Mouse (Mus musculus): ENCODE results near the gene Gpx1. TPM values are rescaled to one million over a fixed set of nuclear protein-coding genes. Genes with fewer than 3 reads are reported as not detected.

Gene Gpx1
- total RNA-seq, 2 experiments from 2014 or later = 424 to 480 TPM

Other genes starting within 250 kb of the Gpx1 start
- gene Apeh, start 244.3 kb upstream of the Gpx1 start, total RNA-seq (2021) = 10 to 100 TPM; 72.2 to 81.8 TPM
- gene Bsn, start 148.5 kb upstream of the Gpx1 start, total RNA-seq (2021) = 1 to 10 TPM; 1.7 to 2.7 TPM
- gene Dag1, start 74.9 kb upstream of the Gpx1 start, total RNA-seq (2021) = 100 to 1,000 TPM; 168 to 192 TPM
- 10 to 100 TPM; 20.2 to 28.6 TPM for gene Nicn1, start 48.5 kb upstream of the Gpx1 start, total RNA-seq (2021)
- 10 to 100 TPM in 1 of 2 experiments, 1 to 10 TPM in 1; 9.3 to 14.7 TPM for gene Amt, start 42.0 kb upstream of the Gpx1 start, total RNA-seq (2021)
- 100 to 1,000 TPM; 352 to 357 TPM for gene Rhoa, start 32.8 kb upstream of the Gpx1 start, total RNA-seq (2021)
- gene Tcta, start 32.7 kb upstream of the Gpx1 start, total RNA-seq (2021) = 10 to 100 TPM; 28.9 to 36.6 TPM
- 100 to 1,000 TPM; 101 to 111 TPM for gene Usp4, start 8.9 kb downstream of the Gpx1 start, total RNA-seq (2021)
- gene 1700102P08Rik, start 53.9 kb downstream of the Gpx1 start, total RNA-seq (2021) = 1 to 10 TPM in 1 of 2 experiments, under 1 TPM in 1; 0.63 to 1.4 TPM
- not detected for gene Ccdc36, start 89.6 kb downstream of the Gpx1 start, total RNA-seq (2021)
- not detected for gene BC048562, start 97.6 kb downstream of the Gpx1 start, total RNA-seq (2021)
- 10 to 100 TPM; 39.3 to 43.6 TPM for gene Ccdc71, start 121.6 kb downstream of the Gpx1 start, total RNA-seq (2021)
- 10 to 100 TPM; 25.6 to 34.8 TPM for gene Klhdc8b, start 122.7 kb downstream of the Gpx1 start, total RNA-seq (2021)
- 100 to 1,000 TPM; 108 to 131 TPM for gene Lamb2, start 140.8 kb downstream of the Gpx1 start, total RNA-seq (2021)
- 100 to 1,000 TPM; 124 to 156 TPM for gene Usp19, start 151.7 kb downstream of the Gpx1 start, total RNA-seq (2021)
- 100 to 1,000 TPM; 137 to 147 TPM for gene Qars, start 168.8 kb downstream of the Gpx1 start, total RNA-seq (2021)
- gene Qrich1, start 177.9 kb downstream of the Gpx1 start, total RNA-seq (2021) = 100 to 1,000 TPM; 108 to 129 TPM
- 10 to 100 TPM; 80.6 to 83.7 TPM for gene Impdh2, start 221.4 kb downstream of the Gpx1 start, total RNA-seq (2021)
- 10 to 100 TPM; 64.1 to 68.2 TPM for gene Ndufaf3, start 228.5 kb downstream of the Gpx1 start, total RNA-seq (2021)
- 10 to 100 TPM; 42.3 to 51.9 TPM for gene Dalrd3, start 231.0 kb downstream of the Gpx1 start, total RNA-seq (2021)
- gene Wdr6, start 239.8 kb downstream of the Gpx1 start, total RNA-seq (2021) = 100 to 1,000 TPM in 1 of 2 experiments, 10 to 100 TPM in 1; 93.8 to 126 TPM